Mouse (Mus musculus): ENCODE results near the gene Rpusd3. TPM values are rescaled to one million over a fixed set of nuclear protein-coding genes. Genes with fewer than 3 reads are reported as not detected.

Rpusd3 gene
- polyA plus RNA-seq, 1 experiment from 2014 or later = 1.5 TPM

GRCm38 (mm10) chr6:113416416-113416815, 2.7 kb downstream of the Rpusd3 start:
- Histone ChIP-seq H3K79me2 (ENCODE audit: inconsistent target) (no peaks in the 10 kb centered on the region), H3K36me3 (ENCODE audit: inconsistent target) (peaks cover 10% of the 10 kb centered on the region; the same call in 1 of the 2 replicates), H3K4me3 (ENCODE audit: inconsistent target) (no peak overlapping the region), H3K27ac (no peak overlapping the region)
- WGBS (ENCODE audit: missing documents) = 88% methylated on average over 5 of the region's 5 CpGs

- Histone ChIP-seq H3K27ac (no peak overlapping the region), H3K36me3 (ENCODE audit: inconsistent target) (peaks cover 69% of the 10 kb centered on the region), H3K4me3 (ENCODE audit: inconsistent target) (no peak overlapping the region), H3K79me2 (ENCODE audit: inconsistent target) (no peaks in the 10 kb centered on the region)
- 90% methylated on average over 1 of the region's 1 CpGs for WGBS (ENCODE audit: missing documents)
Measured at GRCm38 (mm10) chr6:113410001-113410400, 9.1 kb downstream of the Rpusd3 start.

- H3K4me3 ChIP-seq (ENCODE audit: inconsistent target) = no peak overlapping the region
- H3K27ac ChIP-seq = no peak overlapping the region
- H3K36me3 ChIP-seq (ENCODE audit: inconsistent target) = peaks cover 63% of the 10 kb centered on the region
- 95% methylated on average over 9 of the region's 9 CpGs for WGBS (ENCODE audit: missing documents)
- H3K79me2 ChIP-seq (ENCODE audit: inconsistent target) = no peaks in the 10 kb centered on the region
Measured at GRCm38 (mm10) chr6:113406683-113407082, 12.5 kb downstream of the Rpusd3 start.

GRCm38 (mm10) chr6:113405483-113405882, 13.7 kb downstream of the Rpusd3 start:
- H3K79me2 ChIP-seq (ENCODE audit: inconsistent target) = no peaks in the 10 kb centered on the region
- no peak overlapping the region for H3K27ac ChIP-seq
- 91% methylated on average over 6 of the region's 6 CpGs for WGBS (ENCODE audit: missing documents)
- no peak overlapping the region for H3K4me3 ChIP-seq (ENCODE audit: inconsistent target)
- peaks cover 66% of the 10 kb centered on the region for H3K36me3 ChIP-seq (ENCODE audit: inconsistent target)

- H3K4me3 ChIP-seq (ENCODE audit: inconsistent target) = no peak overlapping the region
- WGBS (ENCODE audit: missing documents) = 97% methylated on average over 12 of the region's 12 CpGs
- H3K79me2 ChIP-seq (ENCODE audit: inconsistent target) = no peaks in the 10 kb centered on the region
- no peak overlapping the region for H3K27ac ChIP-seq
- peaks cover 66% of the 10 kb centered on the region for H3K36me3 ChIP-seq (ENCODE audit: inconsistent target)
Measured at GRCm38 (mm10) chr6:113404649-113405448, 14.3 kb downstream of the Rpusd3 start.

- H3K79me2 ChIP-seq (ENCODE audit: inconsistent target) = no peaks in the 10 kb centered on the region
- H3K4me3 ChIP-seq (ENCODE audit: inconsistent target) = no peak overlapping the region
- no peak overlapping the region for H3K27ac ChIP-seq
- peaks cover 54% of the 10 kb centered on the region for H3K36me3 ChIP-seq (ENCODE audit: inconsistent target)
- WGBS (ENCODE audit: missing documents) = 92% methylated on average over 11 of the region's 13 CpGs
Measured at GRCm38 (mm10) chr6:113402094-113402493, 17.0 kb downstream of the Rpusd3 start.

GRCm38 (mm10) chr6:113396270-113397030, 22.7 kb downstream of the Rpusd3 start:
- WGBS (ENCODE audit: missing documents) = 97% methylated on average over 7 of the region's 10 CpGs
- peaks cover 55% of the 10 kb centered on the region for H3K36me3 ChIP-seq (ENCODE audit: inconsistent target)
- no peak overlapping the region for H3K4me3 ChIP-seq (ENCODE audit: inconsistent target)
- H3K27ac ChIP-seq = no peak overlapping the region
- no peaks in the 10 kb centered on the region for H3K79me2 ChIP-seq (ENCODE audit: inconsistent target)

GRCm38 (mm10) chr6:113395501-113395900, 23.6 kb downstream of the Rpusd3 start:
- no peaks in the 10 kb centered on the region for H3K79me2 ChIP-seq (ENCODE audit: inconsistent target)
- no peak overlapping the region for H3K27ac ChIP-seq
- peaks cover 47% of the 10 kb centered on the region for H3K36me3 ChIP-seq (ENCODE audit: inconsistent target)
- no peak overlapping the region for H3K4me3 ChIP-seq (ENCODE audit: inconsistent target)
- 97% methylated on average over 5 of the region's 6 CpGs for WGBS (ENCODE audit: missing documents)

- no peak overlapping the region for H3K27ac ChIP-seq
- H3K4me3 ChIP-seq (ENCODE audit: inconsistent target) = no peak overlapping the region
- 95% methylated on average over 11 of the region's 11 CpGs for WGBS (ENCODE audit: missing documents)
- peaks cover 50% of the 10 kb centered on the region for H3K36me3 ChIP-seq (ENCODE audit: inconsistent target)
- H3K79me2 ChIP-seq (ENCODE audit: inconsistent target) = no peaks in the 10 kb centered on the region
Measured at GRCm38 (mm10) chr6:113394811-113395210, 24.3 kb downstream of the Rpusd3 start.

- Histone ChIP-seq H3K79me2 (ENCODE audit: inconsistent target) (no peaks in the 10 kb centered on the region), H3K36me3 (ENCODE audit: inconsistent target) (peaks cover 54% of the 10 kb centered on the region), H3K27ac (no peak overlapping the region), H3K4me3 (ENCODE audit: inconsistent target) (no peak overlapping the region)
- WGBS (ENCODE audit: missing documents) = 75% methylated on average over 6 of the region's 6 CpGs
Measured at GRCm38 (mm10) chr6:113393951-113394350, 25.2 kb downstream of the Rpusd3 start.

- H3K4me3 ChIP-seq (ENCODE audit: inconsistent target) = no peak overlapping the region
- peaks cover 5% of the 10 kb centered on the region for H3K79me2 ChIP-seq (ENCODE audit: inconsistent target)
- H3K36me3 ChIP-seq (ENCODE audit: inconsistent target) = peaks cover 57% of the 10 kb centered on the region
- WGBS (ENCODE audit: missing documents) = 29% methylated on average over 44 of the region's 51 CpGs
- no peak overlapping the region for H3K27ac ChIP-seq
Measured at GRCm38 (mm10) chr6:113392387-113393071, 26.6 kb downstream of the Rpusd3 start.

- Histone ChIP-seq H3K36me3 (ENCODE audit: inconsistent target) (peaks cover 61% of the 10 kb centered on the region), H3K27ac (no peak overlapping the region), H3K4me3 (ENCODE audit: inconsistent target) (no peak overlapping the region), H3K79me2 (ENCODE audit: inconsistent target) (peaks cover 11% of the 10 kb centered on the region)
- 28% methylated on average over 9 of the region's 10 CpGs for WGBS (ENCODE audit: missing documents)
Measured at GRCm38 (mm10) chr6:113392015-113392386, 27.1 kb downstream of the Rpusd3 start.

GRCm38 (mm10) chr6:113390715-113391114, 28.4 kb downstream of the Rpusd3 start:
- 88% methylated on average over 3 of the region's 3 CpGs for WGBS (ENCODE audit: missing documents)
- Histone ChIP-seq H3K4me3 (ENCODE audit: inconsistent target) (no peak overlapping the region), H3K36me3 (ENCODE audit: inconsistent target) (peaks cover 68% of the 10 kb centered on the region), H3K27ac (no peak overlapping the region), H3K79me2 (ENCODE audit: inconsistent target) (peaks cover 24% of the 10 kb centered on the region)

GRCm38 (mm10) chr6:113388960-113389359, 30.2 kb downstream of the Rpusd3 start, which contains the start of gene Ttll3:
Gene Ttll3, plus strand, starts transcription at chr6:113389260.
- Histone ChIP-seq H3K4me3 (ENCODE audit: inconsistent target) (no peak within 1 kb of the TSS), H3K27ac (no peak within 1 kb of the TSS), H3K36me3 (ENCODE audit: inconsistent target) (peaks cover 69% of the 10 kb centered on the region), H3K79me2 (ENCODE audit: inconsistent target) (peaks cover 41% of the 10 kb centered on the region)
- 87% methylated on average over 8 of the region's 8 CpGs for WGBS (ENCODE audit: missing documents)

Measured in macrophage (primary cell).